Mouse (Mus musculus): ENCODE data around the gene Parp2. TPM values are rescaled to one million over a fixed set of nuclear protein-coding genes. Genes with fewer than 3 reads are reported as not detected.

The Parp2 gene
- polyA plus RNA-seq, 1 experiment = 5.8 TPM

- Histone ChIP-seq H3K36me3 (ENCODE audit: control insufficient read depth, insufficient read depth, low read length) (peaks cover 44% of the 10 kb centered on the region), H3K4me1 (ENCODE audit: control insufficient read depth, insufficient read depth, insufficient read length, low read length) (peaks cover 22% of the 10 kb centered on the region; the same call in 1 of the 2 replicates), H3K27ac (ENCODE audit: insufficient read depth, low read depth, low read length) (no peak overlapping the region), H3K4me3 (ENCODE audit: low read depth, low read length) (no peak overlapping the region), H3K27me3 (ENCODE audit: control insufficient read depth, insufficient read depth, low read length) (no peaks in the 10 kb centered on the region)
- WGBS = 76% methylated on average over 3 of the region's 3 CpGs
- TF ChIP-seq POLR2A (IDR thresholded peaks at IDR 0.05; ENCODE audit: low read depth, low read length) (no peak), CTCF (IDR thresholded peaks at IDR 0.05; ENCODE audit: extremely low read depth, insufficient read length, insufficient replicate concordance, low read depth, low read length) (no peak)
Measured at GRCm38 (mm10) chr14:50866966-50867365, 59.3 kb downstream of the Parp2 start.

GRCm38 (mm10) chr14:50868211-50868610, 60.6 kb downstream of the Parp2 start:
- 88% methylated on average over 4 of the region's 4 CpGs for WGBS
- no peaks in the 10 kb centered on the region for H3K27me3 ChIP-seq (ENCODE audit: control insufficient read depth, insufficient read depth, low read length)

GRCm38 (mm10) chr14:50868656-50869055, 61.0 kb downstream of the Parp2 start:
- Histone ChIP-seq H3K36me3 (ENCODE audit: control insufficient read depth, insufficient read depth, low read length) (peaks cover 28% of the 10 kb centered on the region), H3K4me3 (ENCODE audit: low read depth, low read length) (no peak overlapping the region), H3K27me3 (ENCODE audit: control insufficient read depth, insufficient read depth, low read length) (no peaks in the 10 kb centered on the region), H3K27ac (ENCODE audit: insufficient read depth, low read depth, low read length) (peak overlapping the region; percentile 62; the same call in 1 of the 2 replicates), H3K4me1 (ENCODE audit: control insufficient read depth, insufficient read depth, insufficient read length, low read length) (peaks cover 22% of the 10 kb centered on the region; the same call in 1 of the 2 replicates)
- TF ChIP-seq CTCF (IDR thresholded peaks at IDR 0.05; ENCODE audit: extremely low read depth, insufficient read length, insufficient replicate concordance, low read depth, low read length) (no peak), POLR2A (IDR thresholded peaks at IDR 0.05; ENCODE audit: low read depth, low read length) (no peak)
- 85% methylated on average over 5 of the region's 5 CpGs for WGBS

More at GRCm38 (mm10) chr14:50868211-50868610, 60.6 kb downstream of the Parp2 start:
- peaks cover 32% of the 10 kb centered on the region for H3K36me3 ChIP-seq (ENCODE audit: control insufficient read depth, insufficient read depth, low read length)
- no peak for TF ChIP-seq POLR2A (IDR thresholded peaks at IDR 0.05; ENCODE audit: low read depth, low read length)
- no peak for TF ChIP-seq CTCF (IDR thresholded peaks at IDR 0.05; ENCODE audit: extremely low read depth, insufficient read length, insufficient replicate concordance, low read depth, low read length)
- H3K4me1 ChIP-seq (ENCODE audit: control insufficient read depth, insufficient read depth, insufficient read length, low read length) = peaks cover 22% of the 10 kb centered on the region; the same call in 1 of the 2 replicates
- H3K27ac ChIP-seq (ENCODE audit: insufficient read depth, low read depth, low read length) = 0 out of 2 replicates have a peak overlapping the region, but pooled peaks have one; percentile 11
- no peak overlapping the region for H3K4me3 ChIP-seq (ENCODE audit: low read depth, low read length)

- TF ChIP-seq CTCF (IDR thresholded peaks at IDR 0.05; ENCODE audit: extremely low read depth, insufficient read length, insufficient replicate concordance, low read depth, low read length) (no peak), POLR2A (IDR thresholded peaks at IDR 0.05; ENCODE audit: low read depth, low read length) (peak; percentile 84; the same call in 1 of the 2 replicates)
- Histone ChIP-seq H3K4me3 (ENCODE audit: low read depth, low read length) (peak within 1 kb of the TSS; percentile 72), H3K27ac (ENCODE audit: insufficient read depth, low read depth, low read length) (peak within 1 kb of the TSS; percentile 94), H3K27me3 (ENCODE audit: control insufficient read depth, insufficient read depth, low read length) (no peaks in the 10 kb centered on the region), H3K36me3 (ENCODE audit: control insufficient read depth, insufficient read depth, low read length) (peaks cover 24% of the 10 kb centered on the region), H3K4me1 (ENCODE audit: control insufficient read depth, insufficient read depth, insufficient read length, low read length) (peaks cover 24% of the 10 kb centered on the region; the same call in 1 of the 2 replicates)
- WGBS = 1% methylated on average over 32 of the region's 32 CpGs
Measured at GRCm38 (mm10) chr14:50869889-50870804, 62.5 kb downstream of the Parp2 start, which contains the start of gene Tep1. Gene Tep1 (minus strand): TSS chr14:50870560.

GRCm38 (mm10) chr14:50870805-50871143, 63.1 kb downstream of the Parp2 start:
- Histone ChIP-seq H3K27ac (ENCODE audit: insufficient read depth, low read depth, low read length) (peak overlapping the region; percentile 92), H3K4me1 (ENCODE audit: control insufficient read depth, insufficient read depth, insufficient read length, low read length) (peaks cover 22% of the 10 kb centered on the region; the same call in 1 of the 2 replicates), H3K27me3 (ENCODE audit: control insufficient read depth, insufficient read depth, low read length) (no peaks in the 10 kb centered on the region), H3K4me3 (ENCODE audit: low read depth, low read length) (peak overlapping the region; percentile 72), H3K36me3 (ENCODE audit: control insufficient read depth, insufficient read depth, low read length) (peaks cover 19% of the 10 kb centered on the region)
- TF ChIP-seq POLR2A (IDR thresholded peaks at IDR 0.05; ENCODE audit: low read depth, low read length) = no peak
- TF ChIP-seq CTCF (IDR thresholded peaks at IDR 0.05; ENCODE audit: extremely low read depth, insufficient read length, insufficient replicate concordance, low read depth, low read length) = no peak
- WGBS = 23% methylated on average over 5 of the region's 5 CpGs

Other genes starting within 250 kb of the Parp2 start
- gene Olfr744, start 193.0 kb upstream of the Parp2 start, polyA plus RNA-seq (2012; rRNA removed) = not detected in 2 replicates
- gene Olfr745, start 168.5 kb upstream of the Parp2 start, polyA plus RNA-seq (2012; rRNA removed) = not detected in 2 replicates
- gene Olfr746, start 160.8 kb upstream of the Parp2 start, polyA plus RNA-seq (2012; rRNA removed) = not detected in 2 replicates
- not detected in 2 replicates for gene Olfr747, start 114.6 kb upstream of the Parp2 start, polyA plus RNA-seq (2012; rRNA removed)
- not detected in 2 replicates for gene Olfr748, start 100.5 kb upstream of the Parp2 start, polyA plus RNA-seq (2012; rRNA removed)
- not detected in 2 replicates for gene Olfr749, start 62.7 kb upstream of the Parp2 start, polyA plus RNA-seq (2012; rRNA removed)
- gene Ttc5, start 22.3 kb upstream of the Parp2 start, polyA plus RNA-seq (2012; rRNA removed) = 6.8 and 13.5 TPM in 2 replicates
- gene Ccnb1ip1, start 109 bp upstream of the Parp2 start, polyA plus RNA-seq (2012; rRNA removed) = not detected in 2 replicates
- gene Tep1, start 62.7 kb downstream of the Parp2 start, polyA plus RNA-seq (2012; rRNA removed) = 48.1 and 105 TPM in 2 replicates
- 0.29 and 1.7 TPM in 2 replicates for gene Klhl33, start 89.7 kb downstream of the Parp2 start, polyA plus RNA-seq (2012; rRNA removed)
- gene Osgep, start 117.1 kb downstream of the Parp2 start, polyA plus RNA-seq (2012; rRNA removed) = 65.0 and 97.3 TPM in 2 replicates
- gene Apex1, start 117.1 kb downstream of the Parp2 start, polyA plus RNA-seq (2012; rRNA removed) = 9.6 and 20.0 TPM in 2 replicates
- 50.9 and 93.1 TPM in 2 replicates for gene Pip4p1, start 123.0 kb downstream of the Parp2 start, polyA plus RNA-seq (2012; rRNA removed)
- 59.2 and 116 TPM in 2 replicates for gene Pnp, start 123.2 kb downstream of the Parp2 start, polyA plus RNA-seq (2012; rRNA removed)
- gene Gm49342, start 136.7 kb downstream of the Parp2 start, polyA plus RNA-seq (2012; rRNA removed) = not detected in 2 replicates
- gene Pnp2, start 148.2 kb downstream of the Parp2 start, polyA plus RNA-seq (2012; rRNA removed) = 63.7 and 87.2 TPM in 2 replicates
- not detected in 2 replicates for gene Rnase10, start 199.9 kb downstream of the Parp2 start, polyA plus RNA-seq (2012; rRNA removed)
- gene Rnase9, start 234.0 kb downstream of the Parp2 start, polyA plus RNA-seq (2012; rRNA removed) = not detected in 2 replicates
- gene Rnase11, start 242.3 kb downstream of the Parp2 start, polyA plus RNA-seq (2012; rRNA removed) = not detected in 2 replicates
- gene Rnase12, start 249.8 kb downstream of the Parp2 start, polyA plus RNA-seq (2012; rRNA removed) = not detected in 2 replicates

Measured in small intestine, adult 2 months (tissue).